Mouse (Mus musculus) hindbrain, embryonic 12.5 days (tissue): ENCODE results near the gene Cubn. TPM values are rescaled to one million over a fixed set of nuclear protein-coding genes. Genes with fewer than 3 reads are reported as not detected.

ENCODE experiments used
- ATAC-seq: fragments of 200-750 bp; cut with Nextera tagmentation; 2 replicates; pipeline ENCODE4 v1.8.0; 2017; ENCODE audit warnings: moderate TSS enrichment; ENCODE audit not compliant: low FRiP score
- H3K27ac ChIP-seq: fragments of 300-500 bp; sonication (generic); 2 replicates; pipeline ENCODE4 v1.5.1; 2016; ENCODE audit warnings: mild to moderate bottlenecking
- H3K27me3 ChIP-seq: fragments of 300-500 bp; sonication (generic); 2 replicates; pipeline ENCODE4 v1.6.1; 2016; ENCODE audit warnings: mild to moderate bottlenecking
- H3K36me3 ChIP-seq: fragments of 300-500 bp; sonication (generic); 2 replicates; pipeline ENCODE4 v1.6.1; 2016; ENCODE audit warnings: mild to moderate bottlenecking
- H3K4me1 ChIP-seq: fragments of 300-500 bp; sonication (generic); 2 replicates; pipeline ENCODE4 v1.6.1; 2016
- H3K4me2 ChIP-seq: fragments of 300-500 bp; sonication (generic); replicated peaks from 2 replicates; pipeline ENCODE4 v1.6.1; 2016; ENCODE audit warnings: mild to moderate bottlenecking
- H3K4me3 ChIP-seq: fragments of 300-500 bp; sonication (generic); 2 replicates; pipeline ENCODE4 v1.5.1; 2016; ENCODE audit warnings: mild to moderate bottlenecking
- H3K9ac ChIP-seq: fragments of 300-500 bp; sonication (generic); 2 replicates; pipeline ENCODE4 v1.6.1; 2016; ENCODE audit warnings: mild to moderate bottlenecking, moderate library complexity
- H3K9me3 ChIP-seq: fragments of 300-500 bp; sonication (generic); replicated peaks from 2 replicates; pipeline ENCODE4 v1.6.1; 2016; ENCODE audit warnings: mild to moderate bottlenecking
- WGBS: fragments of 180-500 bp; shearing (Covaris S2); methylation state at CpG from one replicate; pipeline ENCODE4 v1.1.7; 2016; 5-methylcytosine and 5-hydroxymethylcytosine counted together
- polyA plus RNA-seq: library from polyadenylated mRNA; unstranded; fragments of >200 nt; fragmentation: Nextera tagmentation; extraction: Ambion mirVana; gene quantifications from 2 replicates; pipeline ENCODE4 v1.2.1, GENCODE M21; 2016

Cubn gene
- polyA plus RNA-seq, 1 experiment from 2014 or later = 0.32 TPM

- Histone ChIP-seq H3K4me1 (peaks cover 25% of the 10 kb centered on the region), H3K9ac (no peak overlapping the region), H3K36me3 (no peaks in the 10 kb centered on the region), H3K4me3 (no peak overlapping the region), H3K27me3 (no peaks in the 10 kb centered on the region), H3K27ac (peak overlapping the region; percentile 88), H3K4me2 (no peak overlapping the region; the same call in 1 of the 2 replicates), H3K9me3 (no peaks in the 10 kb centered on the region)
- 54% methylated on average over 10 of the region's 10 CpGs for WGBS
- no peak for ATAC-seq
Measured at GRCm38 (mm10) chr2:13371072-13371796, 120.4 kb downstream of the Cubn start.

- no peaks in the 10 kb centered on the region for H3K27me3 ChIP-seq
- no peak overlapping the region for H3K4me3 ChIP-seq
- no peak for ATAC-seq
- H3K9me3 ChIP-seq = no peaks in the 10 kb centered on the region
- H3K4me1 ChIP-seq = peaks cover 25% of the 10 kb centered on the region
- H3K36me3 ChIP-seq = no peaks in the 10 kb centered on the region
- no peak overlapping the region for H3K4me2 ChIP-seq
- no peak overlapping the region for H3K27ac ChIP-seq
- 29% methylated on average over 2 of the region's 2 CpGs for WGBS
- H3K9ac ChIP-seq = no peak overlapping the region
Measured at GRCm38 (mm10) chr2:13370556-13370955, 121.1 kb downstream of the Cubn start.

DNA sequence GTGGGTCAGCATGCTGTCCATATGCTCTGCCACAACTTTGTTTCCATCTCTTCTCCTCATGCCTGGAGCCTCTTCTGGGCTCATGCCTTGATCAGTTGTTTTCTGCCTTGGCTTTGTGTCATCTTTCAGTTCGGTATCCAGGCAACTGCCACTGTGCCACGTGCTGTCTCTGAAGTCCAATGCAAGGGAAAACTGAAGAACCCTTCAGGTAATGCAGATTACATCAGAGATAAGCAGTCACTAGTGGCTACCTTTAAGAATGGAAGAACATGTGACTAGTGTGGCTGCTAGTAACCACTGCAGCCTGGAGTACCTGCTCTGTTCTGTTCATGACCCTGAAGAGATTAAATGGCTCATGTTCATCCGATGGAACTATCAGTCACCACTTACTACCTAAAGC lies 123.1 kb downstream of the Cubn start:
- peaks cover 25% of the 10 kb centered on the region for H3K4me1 ChIP-seq
- H3K9me3 ChIP-seq = no peaks in the 10 kb centered on the region
- H3K4me2 ChIP-seq = no peak overlapping the region
- no peaks in the 10 kb centered on the region for H3K36me3 ChIP-seq
- no peak overlapping the region for H3K4me3 ChIP-seq
- no peaks in the 10 kb centered on the region for H3K27me3 ChIP-seq
- H3K27ac ChIP-seq = no peak overlapping the region
- ATAC-seq = no peak
- H3K9ac ChIP-seq = no peak overlapping the region
- 73% methylated on average over 3 of the region's 3 CpGs for WGBS

- Histone ChIP-seq H3K27ac (no peak overlapping the region), H3K4me2 (no peak overlapping the region), H3K27me3 (no peaks in the 10 kb centered on the region), H3K36me3 (no peaks in the 10 kb centered on the region), H3K9me3 (no peaks in the 10 kb centered on the region), H3K9ac (no peak overlapping the region), H3K4me3 (no peak overlapping the region), H3K4me1 (peaks cover 9% of the 10 kb centered on the region)
- WGBS = 70% methylated on average over 7 of the region's 7 CpGs
- no peak for ATAC-seq
Measured at GRCm38 (mm10) chr2:13357885-13358552, 133.6 kb downstream of the Cubn start.

- H3K27me3 ChIP-seq = no peaks in the 10 kb centered on the region
- no peak overlapping the region for H3K4me2 ChIP-seq
- ATAC-seq = no peak
- no peak overlapping the region for H3K9ac ChIP-seq
- no peaks in the 10 kb centered on the region for H3K4me1 ChIP-seq
- no peak overlapping the region for H3K27ac ChIP-seq
- no peaks in the 10 kb centered on the region for H3K36me3 ChIP-seq
- 91% methylated on average over 3 of the region's 3 CpGs for WGBS
- H3K4me3 ChIP-seq = no peak overlapping the region
- no peaks in the 10 kb centered on the region for H3K9me3 ChIP-seq
Measured at GRCm38 (mm10) chr2:13352775-13353174, 138.8 kb downstream of the Cubn start.

DNA sequence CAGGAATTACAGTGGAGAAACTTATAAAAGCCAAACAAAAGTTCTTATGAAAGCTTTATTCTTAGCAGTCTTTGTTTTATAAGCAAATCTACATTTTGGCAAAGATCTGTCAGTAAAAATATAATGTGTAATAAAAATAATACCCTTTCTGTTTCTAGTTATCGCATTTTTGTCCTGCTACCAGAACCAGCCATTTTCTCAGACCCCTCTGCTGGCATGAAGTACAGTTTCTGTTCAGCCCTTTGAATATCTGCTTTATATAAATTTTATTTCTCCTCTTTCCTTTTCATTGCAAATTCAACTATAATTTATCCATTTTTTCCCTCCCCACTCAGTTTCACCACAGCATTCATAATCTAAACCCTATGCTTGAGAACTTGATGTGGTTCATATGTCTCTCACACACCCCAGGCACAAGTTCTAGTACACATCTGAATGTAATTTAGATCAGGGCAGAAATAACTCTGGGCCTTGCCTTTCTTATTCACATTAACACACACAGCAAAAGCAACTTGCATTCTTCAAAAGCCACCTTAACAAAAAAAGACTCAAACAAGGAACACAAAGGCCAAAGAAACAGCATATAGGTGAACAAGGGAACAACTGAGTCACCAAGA lies 139.4 kb downstream of the Cubn start:
- no peaks in the 10 kb centered on the region for H3K36me3 ChIP-seq
- no peak overlapping the region for H3K27ac ChIP-seq
- H3K4me1 ChIP-seq = no peaks in the 10 kb centered on the region
- H3K9me3 ChIP-seq = no peaks in the 10 kb centered on the region
- no peak for ATAC-seq
- 90% methylated on average over 1 of the region's 1 CpGs for WGBS
- H3K4me2 ChIP-seq = no peak overlapping the region
- H3K4me3 ChIP-seq = no peak overlapping the region
- no peaks in the 10 kb centered on the region for H3K27me3 ChIP-seq
- H3K9ac ChIP-seq = no peak overlapping the region

- H3K9me3 ChIP-seq = no peaks in the 10 kb centered on the region
- H3K27me3 ChIP-seq = no peaks in the 10 kb centered on the region
- no peaks in the 10 kb centered on the region for H3K4me1 ChIP-seq
- no peaks in the 10 kb centered on the region for H3K36me3 ChIP-seq
- WGBS = 44% methylated on average over 7 of the region's 7 CpGs
- no peak overlapping the region for H3K27ac ChIP-seq
- H3K4me3 ChIP-seq = no peak overlapping the region
- H3K4me2 ChIP-seq = no peak overlapping the region
- H3K9ac ChIP-seq = no peak overlapping the region
- ATAC-seq = no peak
Measured at GRCm38 (mm10) chr2:13342325-13342926, 149.2 kb downstream of the Cubn start.

DNA sequence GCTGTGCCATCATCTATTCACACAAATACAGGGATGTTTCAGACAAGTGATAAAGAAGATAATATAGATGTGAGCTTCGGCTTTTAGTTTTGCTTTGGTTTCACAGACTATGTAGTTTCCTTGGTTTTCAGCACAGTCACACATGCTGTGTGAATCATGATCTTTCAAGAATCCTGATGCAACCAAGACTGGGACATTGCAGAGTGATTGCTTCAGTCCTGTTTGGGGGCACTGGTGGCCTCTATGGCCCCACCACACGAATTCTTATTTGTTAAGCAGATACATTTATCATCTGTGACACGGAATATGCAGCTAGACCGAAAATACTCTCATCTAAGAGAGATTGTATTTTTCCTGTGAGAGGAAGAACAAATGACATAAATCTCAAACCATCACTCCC lies 156.2 kb downstream of the Cubn start:
- H3K4me2 ChIP-seq = no peak overlapping the region
- H3K9ac ChIP-seq = no peak overlapping the region
- H3K27me3 ChIP-seq = no peaks in the 10 kb centered on the region
- ATAC-seq = no peak
- H3K4me3 ChIP-seq = no peak overlapping the region
- no peaks in the 10 kb centered on the region for H3K4me1 ChIP-seq
- no peak overlapping the region for H3K27ac ChIP-seq
- 77% methylated on average over 4 of the region's 4 CpGs for WGBS
- H3K36me3 ChIP-seq = no peaks in the 10 kb centered on the region
- H3K9me3 ChIP-seq = no peaks in the 10 kb centered on the region

DNA sequence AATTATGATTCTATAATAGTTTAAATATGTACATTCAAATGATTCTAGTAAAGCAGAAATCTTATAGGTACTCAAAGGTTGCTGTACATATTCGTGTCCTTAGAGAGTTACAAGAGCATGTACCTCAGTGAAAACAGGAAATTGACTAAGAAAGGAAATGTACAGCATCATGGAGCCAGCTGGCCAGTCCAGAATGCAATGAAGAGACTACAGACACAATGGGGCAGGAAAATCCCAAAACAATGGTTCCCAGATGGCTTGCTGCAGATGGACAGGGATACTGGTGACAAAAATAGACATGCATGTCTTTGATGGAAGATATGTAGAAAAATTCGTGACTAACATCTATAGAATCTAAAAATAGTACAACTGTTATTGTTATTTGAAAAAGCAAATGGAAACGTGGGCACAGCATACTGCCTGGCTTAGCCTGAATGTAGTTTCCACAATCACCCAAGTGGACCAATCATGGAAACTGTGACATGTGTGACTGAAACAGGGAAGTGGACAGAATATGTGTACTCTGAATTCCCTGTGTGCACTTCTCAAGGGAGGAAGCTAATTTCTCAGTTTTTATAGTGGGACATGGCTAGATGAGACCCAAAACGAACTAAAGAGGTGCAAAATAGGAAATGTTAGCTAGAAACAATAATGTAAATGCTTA lies 161.7 kb downstream of the Cubn start:
- H3K4me1 ChIP-seq = no peaks in the 10 kb centered on the region
- H3K4me2 ChIP-seq = no peak overlapping the region
- H3K9ac ChIP-seq = no peak overlapping the region
- no peaks in the 10 kb centered on the region for H3K36me3 ChIP-seq
- no peak for ATAC-seq
- no peak overlapping the region for H3K4me3 ChIP-seq
- no peaks in the 10 kb centered on the region for H3K9me3 ChIP-seq
- no peak overlapping the region for H3K27ac ChIP-seq
- H3K27me3 ChIP-seq = no peaks in the 10 kb centered on the region
- WGBS = 56% methylated on average over 4 of the region's 4 CpGs

DNA sequence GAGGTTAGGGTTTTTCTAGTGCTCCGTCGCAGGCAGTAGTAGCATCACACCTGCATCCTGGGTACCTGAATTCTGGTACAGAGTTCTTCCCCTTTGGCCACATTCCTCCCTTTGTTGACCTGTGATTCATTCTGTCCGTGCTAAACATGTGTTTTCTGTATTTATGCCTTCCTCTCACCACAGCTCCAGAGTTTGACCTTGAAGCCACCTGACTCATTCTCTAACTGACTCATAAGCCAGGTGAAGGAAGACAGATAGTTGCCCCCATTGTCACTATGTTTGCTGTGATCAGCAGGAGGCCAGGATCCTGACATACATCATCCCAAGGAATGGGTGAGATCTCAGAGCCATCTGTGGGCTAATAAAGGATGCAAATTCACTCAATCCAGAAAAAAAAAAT lies 188.2 kb downstream of the Cubn start:
- Histone ChIP-seq H3K4me2 (no peak overlapping the region), H3K9me3 (no peaks in the 10 kb centered on the region), H3K27ac (no peak overlapping the region), H3K36me3 (no peaks in the 10 kb centered on the region), H3K4me1 (no peaks in the 10 kb centered on the region), H3K27me3 (no peaks in the 10 kb centered on the region), H3K9ac (no peak overlapping the region), H3K4me3 (no peak overlapping the region)
- WGBS = 89% methylated on average over 3 of the region's 3 CpGs
- ATAC-seq = no peak

DNA sequence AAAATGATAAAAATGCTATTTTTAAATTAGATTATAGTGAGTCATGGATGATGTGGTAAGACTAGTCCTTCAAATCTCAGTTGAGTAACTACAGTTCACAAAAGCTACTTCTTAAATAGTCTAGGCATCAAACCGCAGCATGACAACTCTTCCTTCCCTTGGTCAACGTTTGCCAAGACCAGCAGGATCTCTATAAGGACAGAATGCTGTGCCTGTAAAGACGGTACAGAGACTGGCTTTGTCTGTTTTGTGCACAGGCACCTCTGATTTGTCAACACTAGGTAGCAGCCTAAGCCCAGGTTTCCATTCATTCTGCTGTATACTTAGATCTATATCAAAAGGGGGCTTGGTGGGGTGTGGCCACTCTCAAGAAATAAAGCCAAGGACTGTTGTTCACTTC lies 192.6 kb downstream of the Cubn start:
- peak; percentile 86 for ATAC-seq
- no peak overlapping the region for H3K27ac ChIP-seq
- no peaks in the 10 kb centered on the region for H3K36me3 ChIP-seq
- H3K9me3 ChIP-seq = no peaks in the 10 kb centered on the region
- WGBS = 36% methylated on average over 3 of the region's 3 CpGs
- H3K4me1 ChIP-seq = no peaks in the 10 kb centered on the region
- no peak overlapping the region for H3K9ac ChIP-seq
- no peak overlapping the region for H3K4me3 ChIP-seq
- H3K27me3 ChIP-seq = no peaks in the 10 kb centered on the region
- H3K4me2 ChIP-seq = no peak overlapping the region

GRCm38 (mm10) chr2:13297733-13298132 lies 193.9 kb downstream of the Cubn start:
- WGBS = 53% methylated on average over 5 of the region's 5 CpGs
- no peaks in the 10 kb centered on the region for H3K4me1 ChIP-seq
- H3K36me3 ChIP-seq = no peaks in the 10 kb centered on the region
- no peak overlapping the region for H3K27ac ChIP-seq
- no peak for ATAC-seq
- H3K9ac ChIP-seq = no peak overlapping the region
- H3K4me2 ChIP-seq = no peak overlapping the region
- no peaks in the 10 kb centered on the region for H3K27me3 ChIP-seq
- no peaks in the 10 kb centered on the region for H3K9me3 ChIP-seq
- no peak overlapping the region for H3K4me3 ChIP-seq
